Mouse (Mus musculus) testis, postnatal 10 days (tissue): ENCODE measurements at regions not wholly inside any gene's neighbourhood (a gene's known extent, or its start where the extent isn't known, plus 50 kb on each side); places are given as distances from the start of the nearest gene placed in this dataset.
A peak's percentile ranks its signal among the peaks of the same experiment; 100 is the strongest.
"Not testable (repeated sequence)": the region's sequence is repeated elsewhere in the genome, so short reads cannot be mapped to it uniquely, and the experiment has no call there.

Source experiments
- DNase-seq: peaks from one replicate; pipeline ENCODE4 v3.0.0; 2021; ENCODE audit warnings: low spot score

GRCm38 (mm10) chr9:80961818-80962217 lies 496.5 kb upstream of the Impg1 start:
- DNase-seq = no peak

- peak; percentile 40 for DNase-seq
Measured at GRCm38 (mm10) chr9:80942991-80943390, 477.7 kb upstream of the Impg1 start.

DNA sequence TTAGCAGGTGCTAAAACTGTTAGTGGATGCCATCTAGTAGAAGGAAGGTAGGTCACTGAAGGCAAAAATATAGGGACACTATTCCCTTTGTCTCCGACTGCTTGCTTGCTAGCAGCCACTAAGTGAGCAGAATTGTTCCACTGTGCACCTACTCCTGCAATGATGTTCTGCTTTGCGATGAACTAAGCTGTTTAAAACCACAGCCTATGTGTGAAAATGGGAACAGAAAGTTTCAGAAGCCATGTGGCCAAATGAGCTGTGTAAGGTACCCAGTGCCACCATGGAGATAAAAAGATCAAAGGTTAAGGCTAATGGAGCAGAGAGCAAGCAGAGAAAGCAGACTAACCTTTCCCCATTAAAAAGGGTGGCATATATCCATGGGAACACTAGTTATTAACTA lies 476.1 kb upstream of the Impg1 start:
- no peak for DNase-seq

DNA sequence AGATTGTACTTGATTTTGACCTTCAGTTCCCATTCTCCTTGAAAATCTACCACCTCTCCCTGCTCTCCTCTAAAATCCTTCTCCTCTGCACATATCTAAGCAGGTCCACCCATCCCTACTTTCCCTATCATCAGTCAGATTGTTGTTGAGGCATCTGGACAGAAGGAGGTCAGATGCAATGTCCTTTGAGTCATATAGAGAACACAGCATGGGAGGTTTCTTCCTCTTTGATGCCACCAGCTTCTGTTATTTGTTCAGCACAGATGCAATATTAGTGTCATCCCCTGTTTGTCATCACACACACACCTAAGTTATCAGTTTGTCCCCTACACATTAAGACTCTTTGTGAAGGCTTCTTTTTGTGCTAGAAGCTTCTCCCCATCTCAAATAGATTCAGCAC lies 473.0 kb upstream of the Impg1 start:
- DNase-seq = no peak

- DNase-seq = no peak
Measured at GRCm38 (mm10) chr9:80930628-80931027, 465.3 kb upstream of the Impg1 start.

DNA sequence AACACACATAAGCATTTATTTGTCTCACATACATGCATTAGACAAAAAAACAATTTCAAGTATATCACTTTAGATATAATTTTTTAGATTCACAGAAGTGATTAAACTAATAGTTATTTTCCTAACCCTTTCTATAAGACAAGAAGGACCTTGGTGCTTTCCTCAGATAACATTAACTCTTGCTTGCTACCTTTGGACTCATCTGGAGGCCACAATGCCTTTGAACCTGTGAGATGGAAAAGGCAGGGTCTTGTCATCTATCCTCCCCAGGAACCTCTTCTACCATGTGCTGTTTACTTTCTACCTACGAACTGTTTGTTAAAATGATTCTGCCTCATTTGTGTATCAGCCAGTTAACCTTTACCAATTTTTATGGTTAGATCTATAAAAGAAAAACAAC lies 455.0 kb upstream of the Impg1 start:
- no peak for DNase-seq

GRCm38 (mm10) chr9:80913867-80914266 lies 448.6 kb upstream of the Impg1 start:
- DNase-seq = no peak

- DNase-seq = no peak
Measured at GRCm38 (mm10) chr9:80912177-80912576, 446.9 kb upstream of the Impg1 start.

GRCm38 (mm10) chr9:80866807-80867206 lies 401.5 kb upstream of the Impg1 start:
- no peak for DNase-seq

DNA sequence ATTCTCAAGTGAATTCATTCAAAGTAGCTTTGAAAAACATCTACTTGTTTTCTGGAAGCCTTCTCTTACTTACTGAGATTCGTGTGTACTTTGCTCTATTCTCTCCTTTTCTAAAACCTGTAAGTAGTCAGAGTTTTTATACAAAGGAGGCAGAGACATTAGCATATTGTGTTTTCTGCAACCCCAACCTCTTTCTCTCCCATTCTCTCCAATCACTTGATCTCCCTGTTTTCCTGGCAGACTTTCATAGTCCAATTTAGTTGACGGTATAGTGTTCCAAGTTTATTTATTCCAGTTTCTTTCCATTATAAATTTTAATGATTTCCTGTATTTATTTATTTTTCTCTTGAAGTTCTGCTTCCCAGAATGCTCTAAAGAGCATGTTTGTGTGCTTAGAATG lies 393.7 kb upstream of the Impg1 start:
- no peak for DNase-seq

DNA sequence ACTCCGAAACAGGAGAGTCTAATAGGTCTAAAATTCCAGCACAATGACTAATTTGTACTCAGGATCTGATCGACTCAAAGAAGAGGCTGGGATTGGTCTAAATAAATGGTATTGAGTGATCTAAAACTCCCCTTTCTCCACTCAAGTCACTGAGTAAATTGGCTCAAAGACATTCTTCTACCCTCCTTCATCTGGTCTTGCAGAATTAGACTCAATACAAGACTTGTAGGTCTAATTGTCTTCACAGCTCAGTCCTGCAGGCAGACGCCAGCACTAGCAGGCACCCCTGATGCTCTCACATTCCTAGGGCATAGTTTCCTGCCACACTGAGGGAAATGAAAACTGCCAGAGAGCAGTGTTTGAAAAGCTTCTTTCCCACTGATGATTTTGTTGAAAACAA lies 382.9 kb upstream of the Impg1 start:
- DNase-seq = no peak

DNA sequence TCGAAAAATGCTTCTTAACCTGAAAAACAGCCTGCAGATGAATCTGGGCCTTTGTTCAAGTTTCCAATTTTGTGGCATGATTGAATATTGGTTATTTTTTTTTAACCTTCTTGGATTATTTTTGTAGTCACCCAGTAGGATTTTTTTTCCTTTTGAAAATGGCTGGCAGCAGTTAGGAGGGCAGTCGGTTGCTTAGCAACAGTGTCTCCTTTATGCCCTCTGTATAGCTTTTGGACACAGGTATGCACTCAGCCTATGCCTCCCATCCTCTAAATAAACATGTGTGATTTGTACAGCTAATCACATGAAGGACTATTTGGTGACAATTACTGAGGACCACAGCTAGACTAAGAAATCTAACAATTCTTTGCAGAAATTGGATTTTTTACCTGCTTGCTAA lies 367.5 kb upstream of the Impg1 start:
- no peak for DNase-seq

DNA sequence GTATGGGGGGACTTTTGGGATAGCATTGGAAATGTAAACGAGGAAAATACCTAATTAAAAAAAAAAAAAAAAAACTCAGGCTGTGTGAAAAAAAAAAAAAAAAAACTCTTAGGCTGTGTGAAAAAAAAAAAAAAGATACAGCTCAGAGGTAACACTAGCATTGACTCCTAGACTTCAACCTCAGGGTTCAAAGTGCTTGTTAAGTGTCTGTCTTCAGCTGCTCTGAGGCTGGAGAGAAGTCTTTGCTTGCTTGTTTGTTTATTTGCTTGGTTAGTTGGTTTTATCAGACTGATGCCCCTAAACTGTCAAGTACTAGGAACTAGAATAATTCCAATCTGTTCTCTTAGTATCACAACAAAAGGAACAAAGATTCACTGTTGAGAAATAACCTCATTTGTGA lies 360.1 kb upstream of the Impg1 start:
- no peak for DNase-seq

- DNase-seq = no peak
Measured at GRCm38 (mm10) chr9:80820066-80820465, 354.8 kb upstream of the Impg1 start.

GRCm38 (mm10) chr9:80819070-80819469 lies 353.8 kb upstream of the Impg1 start:
- DNase-seq = no peak

- not testable (repeated sequence) for DNase-seq
Measured at GRCm38 (mm10) chr9:80813921-80814320, 348.6 kb upstream of the Impg1 start.

GRCm38 (mm10) chr9:80791523-80791922 lies 326.2 kb upstream of the Impg1 start:
- DNase-seq = no peak

- no peak for DNase-seq
Measured at GRCm38 (mm10) chr9:80774541-80774940, 309.3 kb upstream of the Impg1 start.

GRCm38 (mm10) chr9:80735806-80736205 lies 270.5 kb upstream of the Impg1 start:
- not testable (repeated sequence) for DNase-seq

DNA sequence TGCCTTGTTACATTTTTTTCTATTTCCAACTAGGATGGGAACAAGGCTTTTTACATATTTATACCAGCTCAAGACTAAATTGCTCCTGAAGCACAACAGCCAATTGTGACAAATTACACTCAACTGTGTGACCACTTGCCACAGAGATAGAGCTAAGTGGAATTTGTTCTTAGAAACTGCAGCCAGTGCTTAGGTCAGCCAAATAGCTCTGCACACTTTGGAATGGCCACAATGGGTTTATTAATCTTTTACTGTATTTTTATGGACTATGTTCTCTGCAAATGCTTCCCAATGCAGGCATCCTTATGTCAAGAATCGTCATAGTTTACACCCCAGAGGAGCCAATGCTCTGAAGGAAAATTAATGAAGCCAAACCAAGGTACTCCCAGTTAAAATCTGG lies 267.7 kb upstream of the Impg1 start:
- no peak for DNase-seq

DNA sequence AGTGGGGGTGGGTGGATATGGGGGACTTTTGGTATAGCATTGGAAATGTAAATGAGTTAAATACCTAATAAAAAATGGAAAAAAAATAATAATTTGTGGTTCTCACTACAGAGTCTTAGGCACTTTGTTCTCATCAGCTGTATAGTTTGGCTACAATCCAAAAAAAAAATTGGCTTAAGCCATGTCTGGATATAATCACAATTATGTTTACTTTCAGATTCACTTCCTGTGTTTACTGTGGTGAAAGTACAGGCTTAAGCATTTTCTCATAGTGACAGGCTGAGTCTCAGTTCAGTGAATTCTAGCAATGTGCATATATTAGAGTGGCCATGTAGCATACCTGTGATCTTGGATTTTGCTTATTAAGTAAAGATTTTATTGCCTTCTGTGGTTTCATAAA lies 258.4 kb upstream of the Impg1 start:
- no peak for DNase-seq

DNA sequence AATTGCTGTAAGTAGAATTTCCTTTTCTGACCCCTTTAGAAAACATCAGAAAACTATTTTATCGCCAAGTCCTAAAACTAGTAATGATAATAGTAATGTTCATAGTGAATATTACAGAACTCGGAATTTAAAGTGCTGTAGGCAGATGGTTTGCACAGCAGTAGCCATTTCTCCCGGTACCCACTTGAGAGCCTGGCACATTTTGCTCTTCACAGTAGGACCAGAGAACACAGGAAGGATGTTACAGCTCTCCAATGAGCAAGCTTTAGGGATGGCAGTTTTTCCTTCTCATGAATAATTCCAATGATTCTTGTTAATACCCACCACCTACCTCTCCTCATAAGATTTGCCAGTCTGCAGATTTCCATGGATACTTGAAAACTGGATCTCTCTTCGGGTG lies 253.2 kb upstream of the Impg1 start:
- DNase-seq = no peak

DNA sequence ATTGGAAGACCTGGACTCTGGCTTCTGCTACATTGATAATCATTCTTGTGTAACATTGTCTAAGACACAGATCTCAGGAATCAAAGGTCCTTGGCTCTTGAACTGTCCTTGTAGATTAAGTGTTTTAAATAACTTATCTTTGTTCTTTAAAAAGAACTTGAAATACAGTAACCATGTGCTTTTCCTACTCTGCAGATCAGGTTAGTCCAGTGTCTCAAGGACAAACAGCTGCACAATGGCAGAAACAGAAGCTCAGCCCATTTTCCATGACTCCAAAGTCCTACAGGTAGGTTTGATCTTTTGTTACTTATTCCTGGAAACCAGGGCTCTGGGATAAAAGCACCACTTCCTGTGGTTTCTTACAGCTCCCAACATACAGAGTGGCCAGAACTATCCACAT lies 244.5 kb upstream of the Impg1 start:
- no peak for DNase-seq

DNA sequence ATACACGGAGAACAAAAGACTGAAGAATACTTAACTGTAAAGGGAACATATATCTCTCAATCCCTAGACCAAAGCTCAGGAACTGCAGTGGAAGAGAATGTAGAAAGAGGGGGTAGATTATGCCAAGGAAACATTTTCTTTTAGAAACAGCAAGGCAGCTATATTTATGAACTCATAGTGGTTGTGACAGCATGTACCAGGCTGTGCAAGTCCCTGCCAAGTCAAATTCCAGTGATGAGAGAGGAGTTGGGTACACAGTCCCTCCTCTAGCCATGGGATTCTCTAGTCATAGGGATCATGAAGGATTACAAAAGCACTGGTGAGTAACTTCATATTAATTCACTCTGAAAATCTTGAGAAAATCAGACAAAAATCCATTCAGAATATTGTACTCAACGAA lies 240.0 kb upstream of the Impg1 start:
- no peak for DNase-seq

GRCm38 (mm10) chr9:80697171-80697570 lies 231.9 kb upstream of the Impg1 start:
- DNase-seq = no peak
